Mouse (Mus musculus): ENCODE measurements around the gene Cactin. TPM values are rescaled to one million over a fixed set of nuclear protein-coding genes. Genes with fewer than 3 reads are reported as not detected.

Cactin gene
- total RNA-seq (2023; ENCODE audit: inconsistent age): 45.1 to 49.2 TPM (median 46.9 TPM) in 4 replicates

DNA sequence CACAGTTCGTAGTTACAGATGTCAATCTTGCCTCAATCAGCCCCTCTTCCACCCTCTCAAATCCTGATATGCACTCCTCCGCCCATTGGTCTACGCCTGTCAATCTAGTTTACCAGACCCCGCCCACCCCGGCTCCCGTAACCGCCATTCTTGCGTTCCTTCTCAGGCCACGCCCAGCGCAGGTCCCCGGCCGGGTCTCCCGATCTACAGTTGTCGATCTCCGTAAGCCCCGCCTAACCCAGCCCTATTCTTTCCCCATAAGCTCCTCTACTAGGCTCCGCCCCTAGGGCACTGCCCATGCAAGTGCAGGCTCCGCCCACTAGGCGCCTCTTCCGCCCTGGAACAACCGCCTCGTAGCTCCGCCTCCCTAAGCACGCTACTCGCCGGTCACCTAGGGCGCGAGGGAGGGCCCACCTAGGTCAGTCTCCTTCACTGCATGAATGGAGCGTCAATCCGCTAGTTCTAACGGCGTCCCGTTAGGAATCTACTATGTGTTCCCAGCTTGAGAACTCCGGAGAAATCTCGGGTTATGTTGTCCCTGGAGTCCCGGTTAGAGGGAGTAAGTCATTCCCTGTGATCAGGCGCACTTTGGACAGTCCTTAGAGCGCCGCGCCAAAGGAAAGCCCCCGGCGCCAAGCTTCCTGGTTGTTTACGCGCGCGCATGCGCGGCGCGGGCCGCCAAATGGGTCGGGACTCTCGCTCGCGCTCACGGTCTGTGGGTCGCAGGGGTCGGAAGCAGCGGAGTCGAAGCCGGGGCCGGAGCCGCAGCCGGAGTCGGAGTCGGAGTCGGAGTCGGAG, at the start of gene Cactin:
Gene Cactin (plus strand): TSS at position 554 of the 798 bp plus-strand sequence.

GRCm38 (mm10) chr10:81291511-81292104, 29.3 kb upstream of the Cactin start, which contains the start of gene Tjp3:
TSS of gene Tjp3 (minus strand) at chr10:81291581.

DNA sequence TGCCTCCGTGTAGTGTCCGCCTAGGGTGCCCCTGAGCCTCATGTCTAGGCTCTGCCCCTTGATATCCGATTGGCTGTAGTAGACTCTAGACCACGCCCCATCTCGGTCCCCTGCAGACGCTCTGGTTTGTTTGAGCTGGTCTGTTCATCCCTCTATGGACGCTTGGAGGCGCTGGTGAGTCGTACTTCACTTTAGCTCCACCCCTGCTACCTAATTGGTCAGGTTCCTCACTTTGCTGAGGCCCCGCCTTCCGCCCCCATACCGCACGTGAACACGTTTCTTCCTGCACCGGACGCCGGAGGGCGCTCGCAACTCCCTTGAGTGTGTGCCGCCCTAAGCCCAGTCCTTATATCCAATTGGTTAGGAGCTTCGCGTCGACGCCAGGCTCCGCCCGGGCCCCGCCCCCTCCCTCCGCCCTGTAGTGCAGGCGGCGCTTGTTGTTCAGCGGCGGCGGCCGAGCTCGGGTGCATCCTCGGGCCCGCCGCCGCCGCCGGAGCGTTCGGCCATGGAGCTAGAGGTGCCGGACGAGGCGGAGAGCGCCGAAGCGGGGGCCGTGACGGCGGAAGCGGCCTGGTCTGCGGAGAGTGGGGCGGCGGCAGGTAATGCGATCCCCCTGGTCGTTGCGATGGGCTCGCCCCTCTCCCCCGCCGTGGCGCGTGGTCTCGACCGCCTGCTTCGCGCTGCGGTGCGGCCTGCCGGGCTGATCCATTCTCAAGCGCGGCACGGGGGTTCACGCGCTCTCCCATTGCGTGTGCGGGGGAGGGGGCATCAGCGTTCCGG, 28.2 kb upstream of the Cactin start, which contains the start of gene Pip5k1c:
Gene Pip5k1c (plus strand): TSS at position 410 of the 780 bp plus-strand sequence.

GRCm38 (mm10) chr10:81328386-81328785, 7.5 kb downstream of the Cactin start, which contains the start of gene Tbxa2r:
TSS of gene Tbxa2r (plus strand) at chr10:81328731.

DNA sequence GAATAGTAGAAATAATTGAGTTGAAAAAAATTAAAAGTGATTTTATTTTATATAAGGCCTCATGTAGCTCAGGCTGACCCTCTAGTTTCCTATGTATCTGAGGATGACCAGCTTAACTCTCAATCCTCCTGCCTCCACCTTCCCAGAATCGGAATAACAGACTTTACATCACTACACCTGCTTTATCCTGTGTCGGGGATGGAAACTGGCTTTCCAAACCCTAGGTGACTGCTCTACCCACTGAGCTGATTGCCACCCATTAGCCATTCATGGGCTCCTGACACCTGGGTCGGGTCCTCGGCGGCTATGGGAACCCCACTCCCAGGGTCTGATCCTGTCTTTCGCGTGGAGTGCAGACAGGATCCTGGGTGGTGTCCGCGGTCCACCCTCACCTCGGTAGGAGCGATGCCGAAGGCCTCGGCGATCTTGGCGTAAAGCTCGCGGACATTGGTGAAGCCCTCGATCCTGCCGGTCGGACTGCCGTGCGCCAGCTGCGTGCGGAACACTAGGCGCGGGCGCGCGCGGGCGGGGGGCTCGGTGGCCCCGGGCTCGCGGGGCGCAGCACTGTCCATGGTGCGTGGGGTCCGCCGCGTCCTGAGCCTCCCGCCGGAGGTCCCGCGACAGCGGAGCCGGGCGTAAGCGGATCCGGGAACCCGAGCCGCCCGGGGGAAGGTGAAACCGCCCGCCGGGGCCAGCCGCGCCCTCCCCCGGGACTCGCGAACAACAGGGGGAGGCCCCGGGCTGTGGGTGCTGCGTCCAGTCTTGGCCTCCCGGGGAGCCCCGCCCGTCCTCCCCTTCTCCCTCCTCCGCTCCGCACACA, 22.0 kb downstream of the Cactin start, which contains the start of gene Gipc3:
Gene Gipc3 (minus strand): TSS at position 581 of the 820 bp plus-strand sequence.

GRCm38 (mm10) chr10:81350351-81351063, 29.6 kb downstream of the Cactin start, which contains the start of gene Hmg20b:
TSS of gene Hmg20b (minus strand) at chr10:81350480.

DNA sequence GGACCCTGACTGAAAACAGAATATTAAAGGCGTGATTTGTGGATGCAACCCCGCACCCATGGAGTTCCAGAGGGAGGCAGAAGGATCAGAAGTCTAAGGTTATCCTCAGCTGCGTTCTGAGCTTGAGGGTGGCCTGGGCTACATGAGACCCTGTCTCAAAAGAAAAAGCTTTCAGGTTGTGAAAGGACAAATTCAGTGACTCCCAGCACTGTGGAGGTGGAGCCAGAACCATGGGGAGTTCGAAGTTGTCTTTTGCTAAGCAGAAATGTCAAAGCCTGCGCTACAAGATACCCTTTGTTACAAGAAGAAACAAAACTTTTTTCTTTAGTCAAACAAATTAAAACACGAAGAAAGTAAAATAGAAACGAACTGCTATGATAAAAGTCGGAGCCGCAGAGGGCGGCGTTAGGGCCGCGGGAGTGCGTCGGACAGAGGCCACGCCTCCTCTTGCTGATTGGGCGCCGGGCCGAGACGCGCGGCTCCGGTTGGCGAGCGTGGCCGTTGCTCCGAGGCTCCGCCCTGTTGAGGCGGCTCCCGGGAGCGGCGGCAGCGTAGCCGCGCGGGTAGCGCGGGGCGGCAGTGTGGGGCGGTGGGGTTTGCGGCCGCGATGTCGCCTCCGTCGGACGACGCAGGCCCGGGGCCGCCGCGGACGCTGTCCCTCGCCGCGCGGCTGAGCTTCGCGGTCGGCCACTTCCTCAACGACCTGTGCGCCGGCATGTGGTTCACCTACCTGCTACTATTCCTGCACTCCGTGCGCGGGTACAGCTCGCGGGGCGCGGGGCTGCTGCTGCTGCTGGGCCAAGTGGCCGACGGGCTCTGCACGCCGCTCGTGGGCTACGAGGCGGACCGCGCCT, 36.3 kb downstream of the Cactin start, which contains the start of gene Mfsd12:
Gene Mfsd12 (plus strand): TSS at position 501 of the 854 bp plus-strand sequence.

GRCm38 (mm10) chr10:81365672-81366476, 45.0 kb downstream of the Cactin start, which contains the start of gene 4930404N11Rik:
TSS of gene 4930404N11Rik (minus strand) at chr10:81365816.

Other genes with a start within 250 kb of the Cactin start
- not detected in 4 replicates for gene Creb3l3, start 222.2 kb upstream of the Cactin start, total RNA-seq (2023; ENCODE audit: inconsistent age)
- gene Map2k2, start 215.2 kb upstream of the Cactin start, total RNA-seq (2023; ENCODE audit: inconsistent age): 129 to 154 TPM (median 146 TPM) in 4 replicates
- 96.3 to 108 TPM (median 102 TPM) in 4 replicates for gene Zbtb7a, start 185.9 kb upstream of the Cactin start, total RNA-seq (2023; ENCODE audit: inconsistent age)
- 56.6 to 67.0 TPM (median 64.0 TPM) in 4 replicates for gene Pias4, start 153.2 kb upstream of the Cactin start, total RNA-seq (2023; ENCODE audit: inconsistent age)
- 2,010 to 2,056 TPM (median 2,036 TPM) in 4 replicates for gene Eef2, start 144.5 kb upstream of the Cactin start, total RNA-seq (2023; ENCODE audit: inconsistent age)
- gene Dapk3, start 138.1 kb upstream of the Cactin start, total RNA-seq (2023; ENCODE audit: inconsistent age): 75.8 to 91.0 TPM (median 85.2 TPM) in 4 replicates
- gene 4930442H23Rik, start 137.3 kb upstream of the Cactin start, total RNA-seq (2023; ENCODE audit: inconsistent age): not detected in 4 replicates
- not detected in 4 replicates for gene Nmrk2, start 119.1 kb upstream of the Cactin start, total RNA-seq (2023; ENCODE audit: inconsistent age)
- gene Atcay, start 90.3 kb upstream of the Cactin start, total RNA-seq (2023; ENCODE audit: inconsistent age): not detected in 4 replicates
- 2.6 to 7.2 TPM (median 4.5 TPM) in 4 replicates for gene Zfr2, start 87.9 kb upstream of the Cactin start, total RNA-seq (2023; ENCODE audit: inconsistent age)
- gene Matk, start 68.2 kb upstream of the Cactin start, total RNA-seq (2023; ENCODE audit: inconsistent age): 22.2 to 31.3 TPM (median 26.5 TPM) in 4 replicates
- 128 to 138 TPM (median 136 TPM) in 4 replicates for gene Mrpl54, start 54.2 kb upstream of the Cactin start, total RNA-seq (2023; ENCODE audit: inconsistent age)
- gene Apba3, start 54.1 kb upstream of the Cactin start, total RNA-seq (2023; ENCODE audit: inconsistent age): 41.2 to 44.0 TPM (median 42.6 TPM) in 4 replicates
- 12.7 to 18.0 TPM (median 17.5 TPM) in 4 replicates for gene Tjp3, start 29.5 kb upstream of the Cactin start, total RNA-seq (2023; ENCODE audit: inconsistent age)
- gene Pip5k1c, start 28.1 kb upstream of the Cactin start, total RNA-seq (2023; ENCODE audit: inconsistent age): 150 to 166 TPM (median 155 TPM) in 4 replicates
- gene Tbxa2r, start 7.6 kb downstream of the Cactin start, total RNA-seq (2023; ENCODE audit: inconsistent age): 3.0 to 4.6 TPM (median 3.8 TPM) in 4 replicates
- gene Gipc3, start 22.2 kb downstream of the Cactin start, total RNA-seq (2023; ENCODE audit: inconsistent age): 0.42 to 1.0 TPM (median 0.82 TPM) in 4 replicates
- 64.5 to 77.9 TPM (median 72.9 TPM) in 4 replicates for gene Hmg20b, start 29.4 kb downstream of the Cactin start, total RNA-seq (2023; ENCODE audit: inconsistent age)
- 9.2 to 15.5 TPM (median 12.6 TPM) in 4 replicates for gene Mfsd12, start 36.4 kb downstream of the Cactin start, total RNA-seq (2023; ENCODE audit: inconsistent age)
- 5.8 to 7.9 TPM (median 7.7 TPM) in 4 replicates for gene 4930404N11Rik, start 44.7 kb downstream of the Cactin start, total RNA-seq (2023; ENCODE audit: inconsistent age)
- gene Fzr1, start 57.4 kb downstream of the Cactin start, total RNA-seq (2023; ENCODE audit: inconsistent age): 38.8 to 48.3 TPM (median 46.2 TPM) in 4 replicates
- gene Dohh, start 63.3 kb downstream of the Cactin start, total RNA-seq (2023; ENCODE audit: inconsistent age): 33.2 to 44.7 TPM (median 38.4 TPM) in 4 replicates
- gene Gm48551, start 63.4 kb downstream of the Cactin start, total RNA-seq (2023; ENCODE audit: inconsistent age): 1.4 to 2.8 TPM (median 1.9 TPM) in 4 replicates
- gene Gm48552, start 67.9 kb downstream of the Cactin start, total RNA-seq (2023; ENCODE audit: inconsistent age): 1.8 to 11.0 TPM (median 4.5 TPM) in 4 replicates
- gene Smim24, start 71.9 kb downstream of the Cactin start, total RNA-seq (2023; ENCODE audit: inconsistent age): 4.3 to 7.4 TPM (median 6.4 TPM) in 4 replicates
- 15.2 to 21.2 TPM (median 16.2 TPM) in 4 replicates for gene Nfic, start 134.5 kb downstream of the Cactin start, total RNA-seq (2023; ENCODE audit: inconsistent age)
- gene Celf5, start 161.6 kb downstream of the Cactin start, total RNA-seq (2023; ENCODE audit: inconsistent age): 0.13 TPM in 1 of 4 replicates, not detected in the others
- 110 to 118 TPM (median 115 TPM) in 4 replicates for gene Ncln, start 175.3 kb downstream of the Cactin start, total RNA-seq (2023; ENCODE audit: inconsistent age)
- gene S1pr4, start 179.0 kb downstream of the Cactin start, total RNA-seq (2023; ENCODE audit: inconsistent age): 50.5 to 55.7 TPM (median 53.1 TPM) in 4 replicates
- gene Gna15, start 203.1 kb downstream of the Cactin start, total RNA-seq (2023; ENCODE audit: inconsistent age): 5.7 to 6.9 TPM (median 6.4 TPM) in 4 replicates
- 21.6 to 29.7 TPM (median 24.6 TPM) in 4 replicates for gene Gna11, start 224.1 kb downstream of the Cactin start, total RNA-seq (2023; ENCODE audit: inconsistent age)
- 319 to 355 TPM (median 326 TPM) in 4 replicates for gene Aes, start 238.4 kb downstream of the Cactin start, total RNA-seq (2023; ENCODE audit: inconsistent age)